Mouse (Mus musculus) forebrain, embryonic 16.5 days (tissue): ENCODE measurements at regions not wholly inside any gene's neighbourhood (a gene's known extent, or its start where the extent isn't known, plus 50 kb on each side); places are given as distances from the start of the nearest gene placed in this dataset.

ENCODE experiments used
- ATAC-seq: fragments of 200-750 bp; cut with Nextera tagmentation; 2 replicates; pipeline ENCODE4 v1.8.0; 2017; ENCODE audit warnings: mild to moderate bottlenecking, moderate library complexity
- H3K27ac ChIP-seq: fragments of 300-500 bp; sonication (generic); 2 replicates; pipeline ENCODE4 v1.5.1; 2014; ENCODE audit warnings: low read length, control low read depth
- H3K27me3 ChIP-seq: fragments of 300-500 bp; sonication (generic); replicated peaks from 2 replicates; pipeline ENCODE4 v1.6.1; 2014; ENCODE audit warnings: low read length; ENCODE audit not compliant: control insufficient read depth, insufficient read depth
- H3K36me3 ChIP-seq: fragments of 300-500 bp; sonication (generic); 2 replicates; pipeline ENCODE4 v1.6.1; 2014; ENCODE audit not compliant: control insufficient read depth, insufficient read depth
- H3K4me1 ChIP-seq: fragments of 300-500 bp; sonication (generic); replicated peaks from 2 replicates; pipeline ENCODE4 v1.6.1; 2014; ENCODE audit warnings: low read length; ENCODE audit not compliant: control insufficient read depth, insufficient read depth
- H3K4me2 ChIP-seq: fragments of 300-500 bp; sonication (generic); 2 replicates; pipeline ENCODE4 v1.6.1; 2014; ENCODE audit warnings: mild to moderate bottlenecking, low read length, control low read depth
- H3K4me3 ChIP-seq: fragments of 300-500 bp; sonication (generic); replicated peaks from 2 replicates; pipeline ENCODE4 v1.5.1; 2014; ENCODE audit warnings: mild to moderate bottlenecking, low read length, control low read depth
- H3K9ac ChIP-seq: fragments of 300-500 bp; sonication (generic); replicated peaks from 2 replicates; pipeline ENCODE4 v1.6.1; 2014; ENCODE audit warnings: low read depth, low read length, control low read depth
- H3K9me3 ChIP-seq: fragments of 300-500 bp; sonication (generic); 2 replicates; pipeline ENCODE4 v1.6.1; 2016; ENCODE audit warnings: low read length; ENCODE audit not compliant: control insufficient read depth
- WGBS: fragments of 180-500 bp; shearing (Covaris S2); extraction: QIAGEN DNeasy Blood & Tissue Kit; methylation state at CpG from one replicate; pipeline ENCODE4 v1.1.7; 2014; 5-methylcytosine and 5-hydroxymethylcytosine counted together

DNA sequence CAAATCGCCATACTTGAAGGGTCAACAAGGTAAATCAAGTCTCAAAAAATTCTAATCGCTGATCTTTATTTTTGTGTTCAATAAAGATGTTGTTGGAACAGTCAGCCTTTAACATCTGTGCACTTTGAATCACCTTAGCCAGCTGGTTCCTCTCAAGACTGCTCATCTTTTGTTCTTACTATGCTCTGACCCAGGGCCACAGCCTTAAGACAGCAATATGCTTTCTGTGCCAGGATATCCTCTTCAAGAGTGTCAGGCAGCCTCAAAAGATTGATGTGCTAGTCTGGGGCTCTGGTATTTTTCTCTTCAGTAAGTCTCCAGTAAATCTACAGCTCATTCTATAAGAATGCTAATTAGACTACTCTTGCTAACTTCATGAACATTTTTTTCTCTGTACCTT lies 199.9 kb downstream of the Dph6 start:
- WGBS, result 86% methylated on average over 2 of the region's 2 CpGs
- Histone ChIP-seq H3K9me3 (no peaks in the 10 kb centered on the region), H3K27ac (no peak overlapping the region), H3K4me2 (no peak overlapping the region), H3K9ac (no peak overlapping the region), H3K27me3 (no peaks in the 10 kb centered on the region), H3K36me3 (no peaks in the 10 kb centered on the region), H3K4me1 (no peaks in the 10 kb centered on the region), H3K4me3 (no peak overlapping the region)
- no peak for ATAC-seq

GRCm38 (mm10) chr2:114450185-114450584 lies 204.6 kb downstream of the Dph6 start:
- no peak overlapping the region for H3K27ac ChIP-seq
- H3K27me3 ChIP-seq, result no peaks in the 10 kb centered on the region
- no peaks in the 10 kb centered on the region for H3K36me3 ChIP-seq
- no peaks in the 10 kb centered on the region for H3K9me3 ChIP-seq
- no peak overlapping the region for H3K4me2 ChIP-seq
- H3K4me3 ChIP-seq, result no peak overlapping the region
- WGBS, result 79% methylated on average over 1 of the region's 1 CpGs
- no peak overlapping the region for H3K9ac ChIP-seq
- ATAC-seq, result no peak
- no peaks in the 10 kb centered on the region for H3K4me1 ChIP-seq

DNA sequence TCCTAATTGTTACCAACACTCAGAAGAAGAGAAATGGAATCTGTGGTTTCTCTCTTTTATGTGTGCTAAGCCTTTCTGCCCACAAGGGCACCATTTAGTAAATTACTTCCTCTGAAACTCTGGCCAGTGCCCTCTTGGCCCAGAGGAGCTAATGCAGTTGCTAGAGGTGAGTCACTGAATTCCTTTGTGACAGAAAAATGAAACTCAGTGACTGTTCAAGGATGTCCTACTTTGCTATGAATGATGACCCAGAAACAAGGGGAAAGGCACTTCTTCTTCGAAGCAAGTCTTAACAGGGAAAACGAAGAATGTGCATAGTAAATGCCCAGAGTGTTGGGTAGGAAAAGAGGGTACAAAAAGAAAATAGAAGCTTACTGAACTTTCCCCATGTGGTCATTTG lies 211.0 kb downstream of the Dph6 start:
- no peak for ATAC-seq
- Histone ChIP-seq H3K36me3 (no peaks in the 10 kb centered on the region), H3K27ac (no peak overlapping the region), H3K9me3 (no peaks in the 10 kb centered on the region), H3K4me3 (no peak overlapping the region), H3K9ac (no peak overlapping the region), H3K4me2 (no peak overlapping the region), H3K27me3 (no peaks in the 10 kb centered on the region), H3K4me1 (no peaks in the 10 kb centered on the region)
- 87% methylated on average over 2 of the region's 2 CpGs for WGBS

- Histone ChIP-seq H3K27ac (no peak overlapping the region), H3K9ac (no peak overlapping the region), H3K36me3 (no peaks in the 10 kb centered on the region), H3K4me2 (no peak overlapping the region), H3K4me3 (no peak overlapping the region), H3K27me3 (no peaks in the 10 kb centered on the region), H3K4me1 (no peaks in the 10 kb centered on the region), H3K9me3 (no peaks in the 10 kb centered on the region)
- WGBS, result 43% methylated on average over 6 of the region's 6 CpGs
- ATAC-seq, result no peak
Observed at GRCm38 (mm10) chr2:114440943-114441342, 213.8 kb downstream of the Dph6 start.

GRCm38 (mm10) chr2:114439668-114440067 lies 215.1 kb downstream of the Dph6 start:
- H3K27me3 ChIP-seq, result no peaks in the 10 kb centered on the region
- no peak overlapping the region for H3K27ac ChIP-seq
- no peak for ATAC-seq
- H3K4me3 ChIP-seq, result no peak overlapping the region
- H3K4me2 ChIP-seq, result no peak overlapping the region
- H3K36me3 ChIP-seq, result no peaks in the 10 kb centered on the region
- no peaks in the 10 kb centered on the region for H3K4me1 ChIP-seq
- no peak overlapping the region for H3K9ac ChIP-seq
- H3K9me3 ChIP-seq, result no peaks in the 10 kb centered on the region
- WGBS, result 58% methylated on average over 1 of the region's 1 CpGs

DNA sequence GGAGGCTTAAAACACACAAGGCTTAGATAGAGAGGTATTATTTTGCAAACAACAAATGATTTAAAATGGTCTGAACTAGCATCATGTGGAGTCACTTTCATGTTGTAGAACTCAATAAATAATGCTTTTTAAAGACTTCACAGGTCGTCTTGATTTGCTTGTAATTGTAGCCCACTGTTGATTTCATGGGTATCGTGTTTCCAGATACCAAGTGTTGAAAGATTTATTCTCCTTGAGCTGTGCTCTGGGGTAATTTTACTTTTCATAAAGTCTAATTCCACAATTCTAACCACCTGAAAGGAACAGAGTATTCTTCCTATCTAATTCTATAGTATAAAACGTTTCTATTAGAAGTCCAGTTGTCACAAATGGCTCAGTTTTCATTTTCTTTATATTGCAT lies 216.7 kb downstream of the Dph6 start:
- no peak overlapping the region for H3K4me3 ChIP-seq
- no peak for ATAC-seq
- H3K4me1 ChIP-seq, result no peaks in the 10 kb centered on the region
- no peak overlapping the region for H3K4me2 ChIP-seq
- no peak overlapping the region for H3K9ac ChIP-seq
- no peaks in the 10 kb centered on the region for H3K27me3 ChIP-seq
- H3K36me3 ChIP-seq, result no peaks in the 10 kb centered on the region
- 53% methylated on average over 3 of the region's 3 CpGs for WGBS
- no peak overlapping the region for H3K27ac ChIP-seq
- no peaks in the 10 kb centered on the region for H3K9me3 ChIP-seq

GRCm38 (mm10) chr2:114427426-114428157 lies 226.3 kb upstream of the Zfp770 start:
- no peaks in the 10 kb centered on the region for H3K36me3 ChIP-seq
- no peak overlapping the region for H3K4me2 ChIP-seq
- no peak overlapping the region for H3K9ac ChIP-seq
- no peaks in the 10 kb centered on the region for H3K9me3 ChIP-seq
- 79% methylated on average over 10 of the region's 10 CpGs for WGBS
- H3K4me3 ChIP-seq, result no peak overlapping the region
- H3K27ac ChIP-seq, result no peak overlapping the region
- H3K4me1 ChIP-seq, result no peaks in the 10 kb centered on the region
- no peak for ATAC-seq
- no peaks in the 10 kb centered on the region for H3K27me3 ChIP-seq

DNA sequence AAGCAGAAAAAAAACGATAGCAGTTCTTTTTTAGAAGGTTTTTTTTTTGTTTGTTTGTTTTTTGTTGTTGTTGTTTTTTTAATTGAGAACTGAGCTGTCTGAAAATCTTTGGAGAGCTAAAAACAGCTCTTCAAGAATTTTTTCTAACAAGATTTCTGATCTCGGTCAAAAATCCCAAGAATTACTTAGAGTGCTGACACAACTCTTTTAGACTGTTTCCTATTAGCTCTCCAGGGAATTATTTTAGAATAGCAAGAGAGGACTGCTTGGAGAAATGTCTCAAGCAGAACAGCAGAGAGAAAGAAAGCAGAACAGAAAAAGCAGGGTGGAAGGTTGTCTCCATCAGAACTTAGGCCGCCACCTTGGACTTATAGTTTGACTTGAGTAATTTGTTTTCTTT lies 218.1 kb upstream of the Zfp770 start:
- WGBS, result 70% methylated on average over 3 of the region's 3 CpGs
- Histone ChIP-seq H3K9me3 (0 out of 2 replicates have a peak, but pooled peaks cover 4% of the 10 kb centered on the region), H3K4me1 (no peaks in the 10 kb centered on the region), H3K4me3 (no peak overlapping the region), H3K9ac (no peak overlapping the region), H3K4me2 (no peak overlapping the region), H3K36me3 (no peaks in the 10 kb centered on the region), H3K27me3 (no peaks in the 10 kb centered on the region), H3K27ac (no peak overlapping the region)
- ATAC-seq, result no peak

- H3K27ac ChIP-seq, result peak overlapping the region; percentile 50; the same call in 1 of the 2 replicates
Observed at GRCm38 (mm10) chr2:114413013-114413412, 211.7 kb upstream of the Zfp770 start.

More at GRCm38 (mm10) chr2:114413013-114413412, 211.7 kb upstream of the Zfp770 start:
- WGBS, result 82% methylated on average over 3 of the region's 3 CpGs
- no peaks in the 10 kb centered on the region for H3K9me3 ChIP-seq
- H3K4me3 ChIP-seq, result no peak overlapping the region
- no peak overlapping the region for H3K9ac ChIP-seq
- ATAC-seq, result peak; percentile 40; the same call in 1 of the 2 replicates
- no peak overlapping the region for H3K4me2 ChIP-seq
- H3K4me1 ChIP-seq, result peaks cover 3% of the 10 kb centered on the region; the same call in 1 of the 2 replicates
- H3K27me3 ChIP-seq, result no peaks in the 10 kb centered on the region
- H3K36me3 ChIP-seq, result no peaks in the 10 kb centered on the region
